Mouse (Mus musculus) gastrocnemius, postnatal 25 days (tissue): ENCODE measurements around the gene Scarf1. TPM values are rescaled to one million over a fixed set of nuclear protein-coding genes. Genes with fewer than 3 reads are reported as not detected.
"Not testable (repeated sequence)": the region's sequence is repeated elsewhere in the genome, so short reads cannot be mapped to it uniquely, and the experiment has no call there.

Experiments used
- DNase-seq: peaks from one replicate; pipeline ENCODE4 v3.0.0; 2022
- total RNA-seq, 2 experiments: library from RNA; stranded (reverse); gene quantifications; 1 replicate in 1 of 2; 2 replicates in 1 of 2; pipeline ENCODE4 v1.2.3; 2021

Gene Scarf1
- total RNA-seq, 2 experiments from 2014 or later: 3.2 to 4.7 TPM

- no peak for DNase-seq
Measured at GRCm38 (mm10) chr11:75537491-75538183, 24.3 kb downstream of the Scarf1 start.

DNA sequence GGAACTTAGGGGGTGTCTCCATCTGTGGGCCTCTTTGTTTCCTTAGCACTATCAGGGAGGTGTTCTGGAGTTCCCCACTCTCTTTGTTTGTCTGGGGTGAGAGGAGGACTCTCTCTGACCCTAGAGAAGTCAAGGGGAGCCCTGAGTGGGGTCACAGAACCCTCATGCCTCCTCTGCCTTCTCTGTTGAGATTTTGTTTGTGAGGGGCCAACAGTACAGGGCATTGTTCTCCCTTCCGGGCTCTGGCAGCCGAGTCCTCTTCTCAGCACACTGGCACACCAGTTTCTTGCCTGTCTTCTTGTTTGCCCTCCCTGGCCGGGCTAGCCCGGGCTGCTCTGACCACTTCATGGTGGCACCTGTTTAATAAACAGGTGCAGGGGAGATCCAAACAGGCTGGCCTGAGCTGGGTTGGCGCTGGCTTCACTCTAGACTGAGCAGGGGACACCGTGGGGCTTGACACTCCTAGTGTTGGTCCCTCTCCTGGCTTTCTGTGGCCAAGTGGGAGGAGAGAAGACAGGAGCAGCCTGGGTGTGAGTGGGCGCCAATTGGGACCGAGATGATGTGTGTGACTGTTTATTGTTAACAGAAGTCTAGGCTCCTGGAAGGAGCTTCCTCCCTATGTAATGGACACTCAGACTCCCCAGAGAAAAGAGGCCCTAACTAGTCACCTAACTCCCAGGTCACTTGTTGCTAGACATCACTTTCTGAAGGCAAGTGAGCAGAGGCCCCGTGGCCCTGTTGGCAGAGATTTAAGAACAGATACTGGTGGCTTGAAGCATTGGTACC is 25.0 kb downstream of the Scarf1 start:
- DNase-seq: no peak

DNA sequence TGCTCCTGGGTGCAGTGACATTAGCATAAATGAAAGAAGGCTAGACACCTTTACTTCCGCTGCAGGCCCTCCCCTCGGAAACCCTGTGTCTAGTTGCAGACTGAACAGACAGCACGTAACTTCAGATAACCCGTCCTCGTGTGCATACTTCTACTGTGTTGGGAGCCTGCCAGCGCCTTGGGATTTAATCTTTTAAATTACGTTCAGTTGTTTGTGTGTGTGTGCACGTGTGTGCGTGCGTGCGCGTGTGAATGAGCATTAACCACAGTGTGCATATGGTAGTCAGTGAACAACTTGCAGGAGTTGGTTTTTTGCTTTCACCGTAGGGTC is 25.6 kb downstream of the Scarf1 start:
- no peak for DNase-seq

DNA sequence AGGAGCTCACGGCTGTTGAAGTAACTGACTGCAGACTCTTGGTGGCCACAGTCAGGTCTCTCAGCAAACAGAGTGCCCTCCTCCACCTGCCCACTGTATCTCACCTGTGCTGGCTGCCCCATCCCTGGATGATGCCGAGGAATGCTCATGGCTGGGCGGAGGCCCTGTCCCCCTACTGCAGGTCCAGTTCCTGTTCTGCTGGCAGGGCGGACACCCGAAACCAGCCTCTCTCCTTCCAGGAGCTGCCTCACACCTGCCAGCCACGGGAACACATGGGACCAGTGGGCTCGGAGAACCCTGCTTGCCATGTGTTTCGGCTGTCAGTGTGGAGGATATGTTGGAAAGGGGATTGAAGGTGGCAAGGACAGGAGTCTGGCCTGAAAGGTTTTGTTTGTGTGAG is 26.9 kb downstream of the Scarf1 start:
- no peak for DNase-seq

DNA sequence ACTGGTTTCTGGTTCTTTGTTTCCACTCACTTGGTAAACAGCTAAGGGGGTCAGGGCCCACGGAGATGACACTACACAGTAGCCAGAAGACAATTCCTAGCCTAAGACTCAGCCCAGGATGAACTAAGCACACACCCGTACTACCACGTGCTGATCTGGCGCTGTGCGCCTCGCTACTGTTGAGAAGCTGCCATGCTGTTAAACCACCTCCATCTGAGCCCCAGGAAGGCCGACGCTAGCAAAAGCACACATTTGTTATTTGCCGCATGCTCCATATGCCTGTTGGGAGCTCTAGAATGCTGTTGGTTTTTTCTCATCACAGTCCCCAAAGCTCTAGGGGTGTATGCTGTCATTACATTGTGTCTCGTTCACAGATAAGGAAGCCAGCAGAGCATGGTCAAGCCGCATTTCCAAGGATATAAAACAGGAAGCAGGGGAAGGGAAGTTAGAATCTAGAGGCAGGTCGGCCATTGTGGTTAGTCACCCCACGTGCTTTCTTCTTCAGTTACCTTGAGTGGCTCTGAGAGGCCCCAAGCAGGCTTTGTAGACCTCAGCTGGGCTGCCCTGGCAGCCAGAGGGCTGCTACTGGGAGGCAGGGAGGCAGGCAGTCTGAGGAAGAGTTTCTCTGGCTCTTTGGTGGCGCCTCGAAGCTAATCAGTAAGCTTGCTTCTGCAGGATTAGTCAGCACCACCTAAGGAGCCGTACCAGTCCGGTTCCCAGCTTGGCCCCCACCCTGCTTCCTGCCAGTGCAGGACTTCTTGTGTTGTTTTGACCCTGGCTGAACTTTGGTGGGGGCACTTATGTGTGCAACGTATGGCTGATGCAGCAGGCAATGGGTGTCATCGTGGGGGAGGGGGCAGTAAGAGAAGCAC is 27.6 kb downstream of the Scarf1 start:
- no peak for DNase-seq

GRCm38 (mm10) chr11:75544713-75545112 is 31.4 kb downstream of the Scarf1 start:
- no peak for DNase-seq

GRCm38 (mm10) chr11:75546057-75546456 is 32.7 kb downstream of the Scarf1 start:
- DNase-seq: no peak

- DNase-seq: no peak
Measured at GRCm38 (mm10) chr11:75549658-75550111, 36.3 kb downstream of the Scarf1 start.

DNA sequence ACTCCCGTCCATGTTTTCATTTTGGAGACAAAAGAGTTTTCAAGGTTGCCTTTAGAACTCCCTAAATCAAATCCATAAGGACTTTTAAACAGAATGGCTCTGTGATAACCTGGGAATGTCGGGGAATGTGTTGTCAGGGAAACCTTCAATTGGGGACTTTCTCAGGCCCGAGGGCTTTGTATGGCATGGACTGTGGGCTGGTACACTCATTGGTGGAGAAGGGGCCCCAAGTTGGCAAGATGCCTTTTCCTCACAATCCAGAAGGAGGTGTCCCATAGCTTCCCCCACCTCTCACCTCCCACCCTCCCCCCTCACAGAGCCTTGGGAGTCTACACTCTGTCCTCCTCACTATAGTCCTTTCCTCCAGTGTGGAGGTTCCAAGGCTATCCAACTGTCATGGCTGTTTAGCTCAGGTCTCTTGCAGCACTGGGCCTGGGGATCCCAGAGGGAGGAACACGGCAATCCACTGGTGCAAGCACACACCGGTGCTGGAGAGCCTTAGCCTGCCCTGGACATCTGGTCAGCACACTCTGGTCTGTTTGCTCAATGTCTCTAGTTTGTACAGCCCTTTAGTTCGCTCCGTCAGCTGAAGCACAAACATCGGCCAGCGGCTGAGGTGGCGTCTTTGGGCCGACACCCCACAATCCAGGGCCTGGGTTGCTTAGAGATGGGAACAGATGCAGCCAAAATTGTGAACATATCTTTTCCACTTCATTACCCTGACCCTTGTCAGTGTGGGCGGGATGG is 37.0 kb downstream of the Scarf1 start:
- peak; percentile 72 for DNase-seq

DNA sequence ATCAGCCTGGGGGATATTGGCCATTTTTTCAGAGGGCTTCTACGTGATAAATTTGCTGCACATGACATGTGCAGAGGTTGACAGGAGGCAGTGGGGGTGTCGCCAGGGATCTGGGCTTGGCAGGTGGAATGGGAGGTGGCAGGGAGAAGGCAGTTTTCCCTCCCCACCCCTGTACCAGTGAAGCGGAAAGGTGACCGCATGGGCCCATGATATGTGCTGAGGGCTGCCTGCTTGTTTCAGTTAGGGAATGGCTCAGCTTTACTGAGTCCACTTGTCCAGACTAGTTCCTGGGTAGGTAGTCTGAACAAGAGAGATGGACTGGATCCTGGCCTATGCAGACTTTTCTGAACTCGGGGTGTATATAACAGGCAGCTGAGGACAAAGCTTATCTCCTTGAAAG is 38.0 kb downstream of the Scarf1 start:
- DNase-seq: no peak

DNA sequence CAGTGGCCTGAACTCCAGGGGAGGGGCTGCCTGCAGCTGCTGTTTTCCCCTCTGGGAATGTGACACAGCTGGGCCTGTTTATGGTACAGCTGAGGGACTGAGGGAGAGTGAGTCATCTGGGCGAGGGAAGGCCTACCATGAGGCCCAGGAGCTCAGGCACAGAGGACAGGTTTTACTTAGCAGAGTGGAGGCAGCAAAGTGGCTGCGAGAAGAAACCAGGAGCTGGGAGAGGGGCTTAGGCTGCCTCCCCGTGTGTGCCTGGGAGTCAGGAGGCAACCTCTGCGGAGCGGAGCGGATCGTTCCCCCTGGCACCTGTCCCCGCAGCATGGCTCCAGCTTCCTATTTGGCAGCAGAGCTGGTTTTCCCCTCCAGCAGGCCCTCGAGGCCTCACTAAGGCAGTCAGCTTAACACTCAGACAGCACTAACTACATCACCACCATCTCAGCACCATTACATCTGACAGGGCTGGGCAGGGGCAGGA is 38.7 kb downstream of the Scarf1 start:
- DNase-seq: peak; percentile 74

- DNase-seq: no peak
Measured at GRCm38 (mm10) chr11:75552906-75553482, 39.7 kb downstream of the Scarf1 start.

- DNase-seq: not testable (repeated sequence)
Measured at GRCm38 (mm10) chr11:75556006-75556405, 42.7 kb downstream of the Scarf1 start.

- DNase-seq: no peak
Measured at GRCm38 (mm10) chr11:75557142-75557541, 43.8 kb downstream of the Scarf1 start.

DNA sequence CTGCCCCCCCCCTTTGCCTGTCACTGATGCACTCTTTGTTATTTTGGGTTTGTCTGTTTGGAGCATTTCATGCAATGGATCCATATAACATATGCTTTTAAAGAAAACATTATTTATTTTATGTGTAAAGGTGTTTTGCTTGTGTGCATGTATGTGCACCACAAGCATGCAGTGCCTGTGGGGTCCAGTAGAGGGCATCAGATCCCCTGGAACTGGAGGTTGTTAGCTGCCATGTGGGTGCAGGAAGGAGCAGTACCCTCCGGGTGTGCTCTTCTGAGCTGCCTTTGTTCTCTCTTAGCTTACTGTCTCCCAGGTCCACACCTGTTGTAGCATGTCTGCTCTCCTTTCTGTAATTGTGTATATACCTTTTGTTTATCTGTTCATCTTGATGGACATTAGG is 44.8 kb downstream of the Scarf1 start:
- no peak for DNase-seq

DNA sequence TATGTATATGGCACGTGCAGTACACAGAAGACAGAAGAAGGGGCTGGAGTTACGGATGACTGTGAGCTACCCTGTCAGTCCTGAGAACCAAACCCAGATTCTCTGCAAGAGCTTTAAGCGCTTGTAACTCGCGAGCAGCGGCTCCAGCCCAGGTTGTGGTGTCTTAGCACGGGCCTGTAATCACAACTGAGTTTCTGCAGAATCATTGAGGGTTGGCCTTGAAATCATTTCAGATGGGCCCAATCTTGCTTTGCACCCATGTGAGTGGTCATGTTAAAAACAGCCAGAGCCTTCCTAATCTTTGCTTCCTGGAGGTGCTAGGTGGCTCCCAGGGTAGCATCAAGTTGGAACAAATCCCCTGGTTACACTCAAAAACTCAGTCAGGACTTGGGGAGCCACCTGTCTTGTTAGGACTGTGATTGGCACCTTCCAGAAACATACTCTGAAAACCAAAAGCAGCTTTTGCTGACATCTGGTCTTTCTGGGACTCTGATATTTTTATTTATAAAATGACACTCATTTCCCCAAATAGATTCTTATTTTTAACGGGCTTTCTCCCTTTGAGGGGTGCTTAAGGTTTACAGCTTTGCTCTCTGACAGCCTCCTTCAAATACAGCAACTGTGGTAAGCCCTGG is 46.6 kb downstream of the Scarf1 start:
- DNase-seq: no peak

- DNase-seq: no peak
Measured at GRCm38 (mm10) chr11:75560530-75561409, 47.4 kb downstream of the Scarf1 start.

DNA sequence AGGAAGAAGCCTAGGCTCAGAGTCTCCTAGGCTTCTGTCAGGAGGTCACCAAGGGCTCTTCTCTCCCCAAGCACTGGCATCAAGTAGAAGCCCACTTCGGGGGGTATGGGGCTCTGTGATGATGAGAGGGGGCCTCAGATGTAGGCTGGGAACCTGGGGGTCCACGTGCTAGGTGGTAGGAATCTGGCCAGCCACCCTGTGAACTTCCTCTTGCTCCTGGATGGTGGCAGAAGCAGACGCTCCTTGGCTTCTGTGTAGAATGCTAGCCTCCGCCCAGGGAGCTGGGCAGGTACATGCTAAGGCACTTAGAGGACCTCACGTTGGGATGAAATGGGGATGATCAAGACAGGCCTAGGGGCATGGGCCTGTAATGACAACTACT is 48.1 kb downstream of the Scarf1 start:
- DNase-seq: no peak

- no peak for DNase-seq
Measured at GRCm38 (mm10) chr11:75562840-75563239, 49.5 kb downstream of the Scarf1 start.
